Mouse (Mus musculus) cerebellum, adult 11-12 months (tissue): ENCODE results near the gene Gm21885.
A peak's percentile ranks its signal among the peaks of the same experiment; 100 is the strongest.

Source experiments
- DNase-seq: peaks from one replicate; pipeline ENCODE4 v3.0.0; 2022

Gene Gm21885

DNA sequence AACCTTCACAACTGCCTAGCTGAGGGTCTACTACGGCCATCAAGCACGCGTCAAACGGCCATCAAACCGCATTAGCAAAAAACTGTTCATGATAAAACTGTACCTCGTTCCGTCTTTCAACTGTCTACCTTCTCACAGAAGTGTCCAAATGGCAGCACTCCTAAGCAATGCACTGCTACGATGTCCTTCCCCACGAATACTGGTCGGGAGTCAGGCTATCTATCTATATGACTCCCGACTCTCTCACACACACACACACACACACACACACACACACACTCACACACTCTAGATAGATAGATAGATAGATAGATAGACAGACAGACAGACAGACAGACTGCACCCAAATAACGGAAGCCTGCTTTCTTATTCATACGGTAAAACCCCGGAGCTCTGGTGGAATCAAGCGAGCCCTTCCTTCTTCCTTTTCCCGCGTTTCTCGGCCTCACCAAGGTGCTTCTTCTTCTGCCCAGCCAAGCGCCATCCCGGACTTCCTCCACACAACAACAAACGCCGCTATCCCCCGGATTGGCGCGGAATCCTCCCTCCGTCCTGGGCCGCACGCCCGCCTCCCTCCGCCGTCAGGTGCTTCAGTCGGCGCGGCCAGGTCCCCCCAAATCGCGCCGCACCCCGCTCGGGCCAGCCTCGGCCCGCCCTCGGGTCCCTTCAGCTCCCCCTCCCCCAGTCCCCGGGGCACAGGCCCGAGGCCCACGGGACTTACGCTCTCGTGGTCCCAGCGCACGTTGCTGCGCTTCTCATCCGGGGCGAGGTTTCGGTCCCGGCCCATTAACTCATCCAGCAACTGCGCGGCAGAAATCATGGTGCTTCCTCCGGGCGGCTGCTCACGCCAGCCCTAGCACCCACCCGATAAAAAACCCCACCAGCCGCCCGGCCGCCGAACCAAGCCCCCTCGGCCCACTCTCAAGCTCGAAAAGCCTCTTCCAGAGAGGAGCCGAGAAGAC lies 39.6 kb downstream of the Gm21885 start:
- DNase-seq = no peak

DNA sequence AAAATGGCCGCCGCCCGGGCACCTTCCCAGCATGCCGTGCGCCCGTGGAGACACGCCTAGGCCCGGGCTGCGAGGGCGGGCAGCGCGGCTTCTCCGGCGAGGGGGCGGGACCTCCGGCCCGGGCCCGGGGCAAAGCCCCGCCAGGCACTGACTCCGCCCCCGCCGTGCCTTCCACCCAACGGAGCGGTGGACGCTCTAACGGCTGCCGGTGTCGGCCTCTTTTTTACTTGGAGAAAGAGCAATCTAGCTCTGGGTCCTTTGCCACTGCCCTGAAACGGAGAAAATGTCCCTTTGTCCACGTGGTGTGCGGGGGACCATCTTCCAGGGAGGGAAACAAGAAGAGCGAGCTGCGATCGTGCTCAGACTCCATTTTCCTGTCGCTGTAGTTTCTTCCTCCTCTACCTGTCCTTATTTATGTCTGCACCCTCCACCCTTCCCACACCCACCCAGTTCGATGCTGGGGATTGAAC lies 40.3 kb downstream of the Gm21885 start, which contains the start of gene Luc7l3:
TSS of gene Luc7l3 (minus strand) at position 58 of the 470 bp plus-strand sequence.
- DNase-seq = peak; percentile 93

DNA sequence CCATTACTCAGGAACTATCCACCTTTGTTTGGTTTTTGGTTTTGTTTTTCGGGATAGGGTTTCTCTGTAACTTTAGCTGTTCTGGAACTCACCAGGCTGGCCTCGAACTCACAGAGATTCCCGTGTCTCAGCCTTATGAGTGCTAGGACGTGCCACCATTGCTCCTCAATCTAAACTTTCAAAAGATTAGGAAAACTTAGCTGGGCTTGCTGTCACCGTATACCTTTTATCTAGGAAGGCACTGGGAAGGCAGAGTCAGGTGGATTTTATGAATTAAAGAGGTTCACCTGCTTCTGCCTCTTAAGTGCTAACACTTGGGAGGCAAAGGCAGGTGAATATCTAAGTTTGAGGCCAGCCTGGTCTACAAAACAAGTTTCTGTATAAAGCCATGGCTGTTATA lies 41.0 kb downstream of the Gm21885 start:
- DNase-seq = no peak

DNA sequence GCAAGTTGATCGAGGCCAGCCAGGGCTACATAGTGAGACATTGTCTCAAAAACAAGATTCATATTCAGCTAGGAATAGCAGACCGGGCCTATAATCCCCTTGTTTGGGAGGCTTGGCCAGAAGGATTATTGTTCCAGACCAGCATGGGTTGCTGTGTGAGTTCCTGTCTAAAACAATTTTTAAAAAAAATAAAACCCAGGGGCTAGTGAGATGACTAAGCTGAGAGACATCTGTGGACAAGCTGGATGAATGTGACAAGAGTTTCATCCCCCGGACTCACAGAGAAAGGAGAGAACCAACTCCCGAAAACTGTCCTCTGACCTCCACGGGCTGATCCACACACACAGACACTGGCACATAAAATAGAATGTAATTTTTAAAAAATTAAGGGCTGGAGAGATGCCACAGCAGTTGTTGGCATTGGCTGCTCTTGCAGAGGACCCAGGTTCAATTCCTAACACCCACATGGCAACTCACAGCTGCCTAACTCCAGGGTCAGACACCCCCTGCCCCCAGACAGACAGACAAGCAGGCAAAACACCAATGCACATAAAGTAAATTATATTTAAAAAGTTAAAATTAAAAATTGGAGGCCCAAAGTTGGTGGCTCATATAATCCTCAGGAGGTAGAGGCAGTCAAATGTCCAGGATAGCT lies 41.7 kb downstream of the Gm21885 start:
- DNase-seq = no peak

DNA sequence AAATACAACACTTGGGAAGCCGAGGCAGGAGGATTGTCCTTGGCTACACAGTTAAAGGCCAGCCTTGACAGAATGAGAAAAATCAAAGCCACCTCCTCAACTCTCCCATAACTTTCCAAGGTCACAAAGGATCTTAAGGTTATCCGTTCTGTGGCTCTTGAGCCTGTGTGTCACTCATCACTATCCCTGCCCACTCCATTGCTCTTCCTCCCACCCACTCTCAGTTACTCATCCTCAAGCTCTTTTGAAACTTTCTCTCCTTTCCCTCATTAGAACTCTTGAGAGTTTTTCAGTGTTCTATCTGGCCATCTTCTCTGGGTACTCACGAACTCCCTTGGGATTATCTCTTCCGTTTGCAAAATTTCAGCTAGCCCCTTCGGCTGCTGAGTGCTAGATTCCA lies 42.9 kb downstream of the Gm21885 start:
- no peak for DNase-seq

DNA sequence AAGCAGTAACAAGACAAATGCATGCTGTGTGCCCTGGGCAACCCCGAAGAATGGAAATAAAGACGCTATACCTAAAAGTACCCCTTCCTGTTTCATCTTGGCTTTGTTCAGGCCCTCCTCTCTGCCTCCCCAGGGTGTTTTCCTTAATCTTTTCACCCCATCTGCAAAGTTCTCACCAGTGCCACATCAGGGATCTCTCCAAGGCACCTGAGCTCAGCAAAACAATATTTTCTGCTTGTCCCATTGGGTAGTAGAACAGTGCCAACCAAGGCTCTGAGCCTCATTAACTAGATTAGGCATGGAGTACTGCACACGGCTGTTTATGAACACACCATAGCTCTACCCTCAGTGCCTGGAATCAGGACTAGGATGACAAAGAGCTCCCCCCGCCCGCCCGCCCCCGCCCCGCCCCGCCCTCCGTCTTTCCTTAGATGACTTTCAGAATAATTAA lies 45.3 kb downstream of the Gm21885 start:
- DNase-seq = peak; percentile 81

DNA sequence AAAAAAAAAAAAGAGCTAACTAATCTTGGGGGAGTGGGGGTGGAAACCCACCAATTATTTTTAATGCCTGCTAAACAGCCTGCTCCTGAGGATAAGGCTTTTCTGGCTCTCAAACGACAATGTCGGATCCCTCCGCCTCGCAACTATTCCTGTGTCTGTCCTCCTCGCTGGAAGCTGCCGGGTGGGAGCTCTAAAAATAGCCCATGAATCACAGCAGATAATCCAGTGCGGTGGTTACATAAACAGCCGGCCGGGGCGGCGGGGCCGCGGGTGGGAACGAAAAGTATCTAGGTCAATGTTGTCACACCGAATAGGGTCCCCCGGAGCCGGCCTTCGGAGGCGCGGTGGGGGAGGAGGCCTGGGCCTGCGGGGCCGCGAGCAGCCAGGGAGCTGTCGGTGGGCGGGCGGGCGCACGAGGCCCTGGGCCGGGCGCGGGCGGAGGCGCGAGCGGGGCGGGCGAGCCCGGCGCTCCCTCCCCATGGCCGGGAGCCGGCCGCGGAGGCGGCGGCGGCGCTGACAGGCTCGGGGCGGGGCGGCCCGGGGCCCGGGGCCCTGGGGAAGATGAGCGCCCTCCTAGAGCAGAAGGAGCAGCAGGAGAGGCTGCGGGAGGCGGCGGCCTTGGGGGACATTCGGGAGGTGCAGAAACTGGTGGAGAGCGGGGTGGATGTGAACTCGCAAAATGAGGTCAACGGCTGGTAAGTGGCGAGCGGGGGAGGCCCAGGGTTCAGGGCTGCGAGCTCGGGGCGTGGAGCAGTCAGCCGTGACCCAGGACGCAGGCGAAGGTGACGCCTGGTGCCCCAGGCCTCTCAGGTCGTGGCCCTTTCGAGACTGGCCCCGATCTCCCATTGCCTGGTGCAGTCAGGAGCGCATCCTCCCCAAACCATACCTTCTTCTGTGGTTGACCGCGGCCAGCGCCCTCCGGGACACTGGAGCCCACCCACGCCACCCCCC lies 46.3 kb downstream of the Gm21885 start, which contains the start of gene Ankrd40:
TSS of gene Ankrd40 (plus strand) at position 309 of the 951 bp plus-strand sequence.
- peak; percentile 98 for DNase-seq

DNA sequence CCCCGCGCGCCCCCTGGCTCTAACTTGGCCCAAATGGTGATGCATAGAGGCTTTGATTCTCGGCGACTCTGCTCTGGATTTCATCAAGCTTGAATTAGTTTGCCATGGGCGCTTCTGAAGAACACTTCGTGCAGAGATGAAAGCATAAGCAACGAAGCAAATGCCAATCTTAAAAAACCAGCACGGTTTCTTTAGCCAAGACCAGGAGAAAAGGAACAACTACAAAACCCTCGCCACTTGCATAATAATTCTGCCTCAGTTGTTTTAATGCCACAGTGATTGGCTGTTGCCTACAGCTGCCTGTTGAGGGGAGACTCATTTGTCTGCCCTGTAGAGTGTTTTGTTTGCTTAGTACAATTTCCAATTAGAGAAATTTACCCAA lies 47.0 kb downstream of the Gm21885 start:
- DNase-seq = no peak

DNA sequence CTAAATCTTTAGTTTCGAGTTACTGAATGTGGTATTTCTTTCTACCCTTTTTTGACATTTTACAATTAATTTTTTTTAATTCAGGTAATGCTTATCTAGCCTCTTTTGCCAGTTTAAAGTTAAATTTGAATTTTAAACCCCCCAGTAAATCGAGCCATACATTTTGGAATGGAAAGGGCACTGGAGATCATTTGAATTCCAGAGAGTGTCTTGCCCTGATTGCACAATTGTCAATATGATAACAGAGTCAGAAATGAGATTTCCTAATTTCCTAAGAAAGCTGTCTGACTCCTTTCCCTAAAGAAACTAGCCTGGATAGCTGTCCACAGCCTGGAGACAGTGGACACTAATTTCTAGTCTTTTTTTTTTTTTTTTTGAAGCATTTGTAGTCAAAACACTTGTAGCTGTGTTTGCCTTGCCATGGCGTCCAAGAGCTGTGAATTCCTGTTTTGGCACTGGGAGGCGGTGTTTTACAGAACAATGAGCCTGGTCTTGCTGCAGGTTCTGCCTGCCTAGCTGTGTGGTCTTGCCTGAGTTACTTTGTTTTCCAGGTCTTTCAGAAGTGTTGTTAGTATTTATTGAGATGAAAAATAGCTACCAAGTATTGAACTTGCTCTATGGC lies 47.7 kb downstream of the Gm21885 start:
- DNase-seq = peak; percentile 74

DNA sequence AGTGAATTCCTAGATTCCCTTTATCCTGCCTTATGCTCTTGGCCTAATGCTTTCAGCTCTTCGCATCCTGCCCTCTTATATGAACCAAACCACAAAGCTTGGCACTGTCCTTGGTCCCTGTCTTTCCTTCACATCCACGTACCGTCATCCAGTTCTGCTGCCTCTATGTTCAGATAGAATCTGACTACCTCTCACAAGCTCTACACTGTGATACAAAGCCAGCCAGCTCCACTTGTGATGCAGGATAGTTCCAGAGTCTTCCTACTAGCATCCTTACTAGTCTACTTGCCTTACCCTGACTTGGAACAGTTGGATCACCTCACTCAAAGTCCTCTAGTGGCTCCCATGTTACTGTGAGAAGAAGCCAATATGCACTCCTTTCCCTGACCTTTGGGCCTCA lies 48.5 kb downstream of the Gm21885 start:
- DNase-seq = no peak

DNA sequence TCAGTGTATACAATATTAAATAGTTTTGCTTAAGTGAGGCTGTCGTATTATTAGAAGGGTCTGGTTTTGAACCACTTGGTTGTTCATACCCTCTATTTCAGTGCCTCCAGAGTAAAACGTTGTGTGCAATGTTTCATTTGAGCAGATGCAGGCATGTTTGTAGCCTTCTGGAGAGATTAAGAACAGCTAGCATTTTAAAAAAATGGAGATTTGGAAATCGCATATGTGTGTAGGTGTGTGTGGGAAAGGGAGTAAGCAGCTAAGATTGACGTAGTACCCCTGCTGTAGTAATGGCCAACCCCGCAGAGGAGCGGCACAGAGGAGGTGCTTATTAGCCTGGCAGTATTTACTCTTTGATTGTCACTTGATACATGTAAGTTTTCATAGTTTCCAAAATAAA lies 51.1 kb downstream of the Gm21885 start:
- no peak for DNase-seq

DNA sequence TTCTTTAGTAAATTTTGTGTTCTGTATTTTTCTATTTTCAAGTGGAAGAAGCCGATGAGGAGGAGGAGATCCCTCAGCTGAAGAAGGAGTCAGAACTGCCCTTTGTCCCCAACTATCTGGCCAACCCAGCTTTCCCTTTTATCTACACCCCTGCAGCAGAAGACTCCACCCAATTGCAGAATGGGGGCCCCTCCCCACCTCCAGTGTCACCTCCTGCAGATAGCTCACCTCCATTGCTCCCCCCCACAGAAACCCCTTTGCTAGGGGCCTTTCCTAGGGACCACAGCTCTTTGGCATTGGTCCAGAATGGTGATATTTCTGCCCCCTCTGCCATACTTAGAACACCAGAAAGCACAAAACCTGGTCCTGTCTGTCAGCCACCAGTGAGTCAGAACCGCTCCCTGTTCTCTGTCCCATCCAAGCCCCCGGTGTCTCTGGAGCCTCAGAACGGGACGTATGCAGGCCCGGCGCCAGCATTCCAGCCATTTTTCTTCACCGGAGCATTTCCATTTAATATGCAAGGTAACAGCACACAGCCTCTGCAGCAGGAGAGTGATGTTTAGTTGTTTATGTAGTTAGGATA lies 52.8 kb downstream of the Gm21885 start:
- no peak for DNase-seq
